Mouse (Mus musculus) CD4-positive naive resting alpha-beta T cell, adult 57 days (primary cell): ENCODE results near the gene Cabp2. TPM values are rescaled to one million over a fixed set of nuclear protein-coding genes. Genes with fewer than 3 reads are reported as not detected.

Source experiments
- total RNA-seq: library from RNA; stranded (reverse); gene quantifications from one replicate; pipeline ENCODE4 v1.2.4, GENCODE M21; 2023

Cabp2 gene
- not detected for total RNA-seq

DNA sequence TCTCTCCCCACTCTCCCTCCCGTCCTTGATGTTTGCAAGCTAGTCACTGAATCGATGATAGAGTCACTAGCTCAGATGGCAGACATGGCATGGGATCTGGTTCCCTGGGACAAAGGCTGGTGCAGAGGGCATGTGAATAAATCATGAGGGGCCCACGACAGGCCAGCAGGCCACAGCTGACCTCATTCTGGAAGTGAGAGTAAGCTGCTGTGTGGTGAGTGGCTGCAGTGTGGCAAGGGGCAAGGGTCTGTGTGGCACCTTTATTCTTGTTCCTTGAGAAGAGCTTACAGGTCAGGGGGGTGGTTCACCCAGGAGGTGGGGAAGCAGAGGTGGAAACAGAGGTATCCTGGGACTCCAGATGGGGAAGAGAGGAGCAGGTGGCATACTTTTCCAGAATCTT is at the start of gene Cabp2:
Gene Cabp2 (plus strand): TSS at position 185 of the 400 bp plus-strand sequence.

GRCm38 (mm10) chr19:4037788-4038232 is 43.6 kb upstream of the Cabp2 start, which contains the start of gene Gstp1:
TSS of gene Gstp1 (minus strand) at chr19:4037985.

DNA sequence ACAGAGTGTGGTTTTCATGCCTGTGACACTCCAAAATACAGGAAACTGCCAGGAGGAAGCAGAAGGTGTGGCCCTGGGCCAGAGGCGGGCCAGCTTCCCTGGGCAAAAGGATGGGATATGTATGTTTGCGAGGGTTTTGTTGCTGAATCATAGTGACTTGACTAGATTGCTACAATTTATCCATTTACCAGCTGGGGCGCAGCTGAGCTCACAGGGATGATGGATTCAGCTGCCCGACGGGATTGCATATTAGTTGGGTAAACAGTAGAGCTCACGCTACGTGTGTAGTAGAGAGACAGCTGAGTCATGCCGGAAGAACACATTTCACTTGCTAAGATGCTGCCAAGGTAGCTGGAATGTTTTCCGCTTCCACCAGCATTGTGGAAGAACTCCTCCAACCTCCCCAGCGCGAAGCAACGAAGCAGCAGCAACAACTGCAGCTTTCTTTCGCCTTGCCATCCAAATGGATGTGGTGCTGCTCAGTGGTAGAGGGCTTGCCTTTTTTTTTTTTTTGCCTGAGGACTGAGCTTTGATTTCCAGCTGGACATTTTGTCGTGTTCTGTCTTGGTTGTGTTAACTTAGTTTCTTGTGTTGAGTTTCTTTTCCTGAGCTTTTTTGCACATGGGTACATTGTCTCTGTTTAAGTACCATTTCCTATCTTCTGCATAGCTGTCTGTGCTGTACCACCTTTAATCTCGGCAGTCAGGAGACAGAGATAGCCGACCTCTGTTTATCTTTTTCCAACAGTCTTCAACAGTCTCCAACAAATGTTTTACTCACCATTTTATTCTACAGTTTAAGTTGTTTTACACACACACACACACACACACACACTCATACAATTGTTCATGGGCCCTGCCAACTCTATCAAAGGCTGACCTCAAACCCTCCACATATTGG is 35.2 kb upstream of the Cabp2 start, which contains the start of gene Gstp2:
Gene Gstp2 (minus strand): TSS at position 58 of the 900 bp plus-strand sequence.

GRCm38 (mm10) chr19:4059069-4059740 is 22.2 kb upstream of the Cabp2 start, which contains the start of gene Gstp3:
TSS of gene Gstp3 (minus strand) at chr19:4059569.

GRCm38 (mm10) chr19:4096642-4097440 is 15.5 kb downstream of the Cabp2 start, which contains the start of gene Cdk2ap2:
TSS of gene Cdk2ap2 (plus strand) at chr19:4097182.

GRCm38 (mm10) chr19:4099837-4100717 is 18.7 kb downstream of the Cabp2 start, which contains the start of gene Pitpnm1:
TSS of gene Pitpnm1 (plus strand) at chr19:4099998.

DNA sequence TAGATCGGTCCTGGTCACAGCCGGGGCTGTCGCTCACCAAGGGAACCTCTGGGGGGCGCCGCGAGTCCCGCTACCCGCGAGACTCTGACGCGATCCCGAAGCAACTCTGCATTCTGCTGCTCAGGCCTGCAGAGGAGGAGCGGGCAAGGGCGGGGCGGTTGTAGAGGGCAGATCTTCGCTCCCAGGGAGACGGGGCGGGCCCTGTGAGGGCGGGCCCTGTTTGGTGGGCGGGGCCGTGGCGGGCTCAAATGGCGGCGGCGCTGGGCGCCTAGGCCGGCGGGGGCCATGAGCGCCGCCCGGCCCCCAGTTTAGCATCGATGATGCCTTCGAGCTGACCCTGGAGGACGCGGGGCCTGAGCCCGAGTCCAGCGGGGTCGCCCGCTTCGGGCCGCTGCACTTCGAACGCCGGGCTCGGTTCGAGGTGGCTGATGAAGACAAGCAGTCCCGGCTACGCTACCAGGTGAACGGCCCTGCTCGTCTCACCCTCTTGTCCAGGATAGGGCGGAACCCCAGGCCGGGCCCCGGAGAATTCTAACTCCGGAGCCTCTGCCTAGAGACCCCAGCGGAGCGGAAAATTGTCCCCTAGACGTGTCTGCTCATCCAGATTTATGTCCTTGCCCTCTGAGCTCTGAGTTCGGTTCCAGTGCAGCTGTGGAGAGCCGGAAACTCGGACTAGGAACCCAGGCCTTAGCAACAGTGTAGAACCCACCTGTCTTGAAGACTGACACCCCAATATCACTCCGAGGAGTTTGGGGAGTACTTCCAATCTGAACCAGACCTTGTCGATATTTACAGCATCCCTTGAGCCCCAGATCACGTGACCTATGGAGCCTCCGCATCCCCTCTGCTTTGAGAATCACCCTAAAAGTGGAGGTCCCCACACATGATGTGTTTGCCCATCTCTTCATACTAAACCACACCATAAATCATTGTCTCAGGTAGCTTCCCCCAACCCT is 44.6 kb downstream of the Cabp2 start, which contains the start of gene Aip:
Gene Aip (minus strand): TSS at position 118 of the 956 bp plus-strand sequence.

Other genes with a start within 250 kb of the Cabp2 start
- 62.4 TPM for gene Chka, start 229.8 kb upstream of the Cabp2 start, total RNA-seq
- gene Tcirg1, start 174.4 kb upstream of the Cabp2 start, total RNA-seq = 58.1 TPM
- gene Ndufs8, start 168.8 kb upstream of the Cabp2 start, total RNA-seq = 53.0 TPM
- 0.86 TPM for gene Aldh3b1, start 151.8 kb upstream of the Cabp2 start, total RNA-seq
- gene Unc93b1, start 146.4 kb upstream of the Cabp2 start, total RNA-seq = 27.8 TPM
- gene Aldh3b3, start 122.9 kb upstream of the Cabp2 start, total RNA-seq = not detected
- not detected for gene Aldh3b2, start 109.2 kb upstream of the Cabp2 start, total RNA-seq
- gene Acy3, start 95.0 kb upstream of the Cabp2 start, total RNA-seq = not detected
- gene Tbx10, start 88.8 kb upstream of the Cabp2 start, total RNA-seq = not detected
- 9.0 TPM for gene Nudt8, start 81.0 kb upstream of the Cabp2 start, total RNA-seq
- 1.7 TPM for gene Gm49405, start 81.0 kb upstream of the Cabp2 start, total RNA-seq
- gene Doc2g, start 78.3 kb upstream of the Cabp2 start, total RNA-seq = 3.0 TPM
- 85.1 TPM for gene Ndufv1, start 68.8 kb upstream of the Cabp2 start, total RNA-seq
- gene Gstp1, start 43.6 kb upstream of the Cabp2 start, total RNA-seq = 196 TPM
- gene Gstp2, start 35.6 kb upstream of the Cabp2 start, total RNA-seq = 21.0 TPM
- gene Gstp3, start 22.0 kb upstream of the Cabp2 start, total RNA-seq = 32.9 TPM
- 186 TPM for gene Cdk2ap2, start 15.6 kb downstream of the Cabp2 start, total RNA-seq
- 314 TPM for gene Pitpnm1, start 18.4 kb downstream of the Cabp2 start, total RNA-seq
- 151 TPM for gene Aip, start 44.3 kb downstream of the Cabp2 start, total RNA-seq
- 0.80 TPM for gene Gpr152, start 58.2 kb downstream of the Cabp2 start, total RNA-seq
- 1.1 TPM for gene Cabp4, start 62.5 kb downstream of the Cabp2 start, total RNA-seq
- gene Coro1b, start 67.0 kb downstream of the Cabp2 start, total RNA-seq = 129 TPM
- 260 TPM for gene Ptprcap, start 72.0 kb downstream of the Cabp2 start, total RNA-seq
- 35.8 TPM for gene Rps6kb2, start 81.8 kb downstream of the Cabp2 start, total RNA-seq
- 69.3 TPM for gene Carns1, start 93.9 kb downstream of the Cabp2 start, total RNA-seq
- 305 TPM for gene Tbc1d10c, start 109.7 kb downstream of the Cabp2 start, total RNA-seq
- gene Ppp1ca, start 110.5 kb downstream of the Cabp2 start, total RNA-seq = 351 TPM
- gene Rad9a, start 120.1 kb downstream of the Cabp2 start, total RNA-seq = 45.2 TPM
- gene Clcf1, start 132.7 kb downstream of the Cabp2 start, total RNA-seq = 143 TPM
- gene AC109138.7, start 132.8 kb downstream of the Cabp2 start, total RNA-seq = not detected
- 66.6 TPM for gene Pold4, start 150.3 kb downstream of the Cabp2 start, total RNA-seq
- 18.6 TPM for gene Ssh3, start 187.6 kb downstream of the Cabp2 start, total RNA-seq
- gene Ankrd13d, start 201.6 kb downstream of the Cabp2 start, total RNA-seq = 20.5 TPM
- gene Grk2, start 224.6 kb downstream of the Cabp2 start, total RNA-seq = 338 TPM